Mouse (Mus musculus): ENCODE results near the gene Rasl2-9. TPM values are rescaled to one million over a fixed set of nuclear protein-coding genes. Genes with fewer than 3 reads are reported as not detected.
"Not testable (repeated sequence)": the region's sequence is repeated elsewhere in the genome, so short reads cannot be mapped to it uniquely, and the experiment has no call there.

The Rasl2-9 gene
- total RNA-seq (2012; rRNA removed): 0.27 and 0.32 TPM in 2 replicates

DNA sequence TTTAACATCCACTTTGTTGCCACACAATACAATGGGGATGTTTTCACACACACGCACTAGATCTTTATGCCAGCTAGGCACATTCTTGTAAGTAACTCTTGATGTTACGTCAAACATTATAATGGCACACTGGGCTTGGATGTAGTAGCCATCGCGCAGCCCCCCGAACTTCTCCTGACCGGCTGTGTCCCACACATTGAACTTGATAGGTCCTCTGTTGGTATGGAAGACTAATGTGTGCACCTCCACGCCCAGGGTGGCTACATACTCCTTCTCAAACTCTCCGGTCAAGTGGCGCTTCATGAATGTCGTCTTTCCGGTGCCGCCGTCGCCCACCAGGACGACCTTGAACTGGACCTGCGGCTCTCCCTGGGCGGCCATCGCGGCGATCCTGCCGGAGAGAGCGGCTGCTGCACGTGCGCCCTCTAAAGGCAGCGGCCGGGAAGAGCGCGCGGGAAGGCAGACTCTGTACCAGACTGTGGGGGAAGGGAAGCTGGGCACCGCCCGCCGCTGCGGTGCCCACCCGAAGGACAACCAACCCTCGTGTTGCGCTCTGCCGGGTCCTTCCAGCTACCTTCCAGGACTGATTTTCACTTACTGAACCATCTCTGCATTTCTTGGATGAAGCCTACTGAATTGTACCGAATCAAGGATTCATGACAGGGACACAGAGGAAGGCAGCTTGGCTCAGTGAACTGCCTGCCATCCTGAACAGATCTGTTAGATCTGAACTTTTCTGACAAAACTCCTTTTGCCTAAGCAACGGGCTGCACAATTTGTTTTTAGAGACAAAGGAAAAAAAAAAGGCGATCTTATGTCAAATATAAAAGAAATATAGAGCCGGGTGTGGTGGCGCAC lies at the start of gene Rasl2-9:
Gene Rasl2-9, minus strand, starts transcription at position 402 of the 858 bp plus-strand sequence.
- H3K4me1 ChIP-seq (ENCODE audit: control insufficient read depth in 2 of 2, insufficient read depth in 2 of 2, low read length in 2 of 2, poor library complexity in 1 of 2): peaks cover 0 to 4% of the 10 kb centered on the region in 2 experiments; a peak in 1 of 4 replicates
- H3K27ac ChIP-seq (ENCODE audit: insufficient read depth, low read depth, low read length, poor library complexity, severe bottlenecking): no peak within 1 kb of the TSS
- H3K9ac ChIP-seq (ENCODE audit: insufficient read depth, low read depth, low read length, poor library complexity, severe bottlenecking): peak within 1 kb of the TSS; percentile 40; the same call in 1 of the 2 replicates
- peak within 1 kb of the TSS; percentile 50 to 64 for H3K4me3 ChIP-seq (ENCODE audit: insufficient read depth in 1 of 2, low read depth in 1 of 2, low read length in 2 of 2, poor library complexity in 1 of 2, severe bottlenecking in 1 of 2)
- no peak for TF ChIP-seq CHD2 (IDR thresholded peaks at IDR 0.05; ENCODE audit: low read depth, low read length)
- TF ChIP-seq ZC3H11A (IDR thresholded peaks at IDR 0.05; ENCODE audit: borderline replicate concordance, low read depth, low read length): no peak
- no peak for TF ChIP-seq ZNF384 (IDR thresholded peaks at IDR 0.05; ENCODE audit: low read depth, low read length)
- no peak for TF ChIP-seq HCFC1 (IDR thresholded peaks at IDR 0.05; ENCODE audit: borderline replicate concordance, insufficient read depth, low read length)
- TF ChIP-seq MAFK (IDR thresholded peaks at IDR 0.05; ENCODE audit: insufficient read depth, low read depth, low read length): no peak
- DNase-seq (ENCODE audit: low read depth, low spot score): no peak
- in situ Hi-C loops (cut with MboI; ENCODE audit: low sequenced_read_pairs in 2 of 2, unreplicated experiment in 2 of 2): loop anchor here in 1 of 2 experiments (25.0 kb wide), 1 partner anchor 112 kb away; no protein-coding TSS in a partner anchor
- no peaks in the 10 kb centered on the region for H3K36me3 ChIP-seq (ENCODE audit: control insufficient read depth, insufficient read depth, low read length, poor library complexity, severe bottlenecking)
- no peaks in the 10 kb centered on the region for H3K9me3 ChIP-seq (ENCODE audit: control insufficient read depth, insufficient read depth, low read depth, low read length)

DNA sequence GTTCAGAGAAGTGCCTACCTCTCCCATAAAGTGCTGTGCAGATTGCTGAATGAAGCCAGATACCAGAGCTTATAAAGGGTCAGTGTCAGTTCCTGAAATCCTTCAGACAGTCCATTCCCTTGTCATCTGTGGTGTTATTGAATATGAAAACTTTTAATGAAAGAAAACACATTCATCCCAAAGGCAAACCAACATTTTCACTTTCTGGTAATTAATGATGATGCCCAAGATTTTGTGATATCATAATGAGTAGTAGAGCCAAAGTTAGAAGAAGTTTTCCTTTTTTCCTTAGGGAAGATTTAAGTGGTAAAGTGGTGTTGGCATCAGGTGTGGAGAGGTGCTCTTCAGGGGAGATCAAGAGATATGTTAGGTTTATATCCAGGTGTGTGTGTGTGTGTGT lies 23.8 kb upstream of the Rasl2-9 start, which contains the start of gene Vmn1r55:
Gene Vmn1r55, minus strand, starts transcription at position 101 of the 400 bp plus-strand sequence.
- not testable (repeated sequence) for H3K4me1 ChIP-seq (ENCODE audit: control insufficient read depth in 2 of 2, insufficient read depth in 2 of 2, low read length in 2 of 2, poor library complexity in 1 of 2); DNase-seq (ENCODE audit: low read depth, low spot score); H3K27ac ChIP-seq (ENCODE audit: insufficient read depth, low read depth, low read length, poor library complexity, severe bottlenecking); H3K4me3 ChIP-seq (ENCODE audit: insufficient read depth in 1 of 2, low read depth in 1 of 2, low read length in 2 of 2, poor library complexity in 1 of 2, severe bottlenecking in 1 of 2); H3K9ac ChIP-seq (ENCODE audit: insufficient read depth, low read depth, low read length, poor library complexity, severe bottlenecking); H3K36me3 ChIP-seq (ENCODE audit: control insufficient read depth, insufficient read depth, low read length, poor library complexity, severe bottlenecking); H3K9me3 ChIP-seq (ENCODE audit: control insufficient read depth, insufficient read depth, low read depth, low read length)
- in situ Hi-C loops (cut with MboI; ENCODE audit: low sequenced_read_pairs in 2 of 2, unreplicated experiment in 2 of 2): loop anchor here in 1 of 2 experiments (25.0 kb wide), 1 partner anchor 88 kb away; no protein-coding TSS in a partner anchor

DNA sequence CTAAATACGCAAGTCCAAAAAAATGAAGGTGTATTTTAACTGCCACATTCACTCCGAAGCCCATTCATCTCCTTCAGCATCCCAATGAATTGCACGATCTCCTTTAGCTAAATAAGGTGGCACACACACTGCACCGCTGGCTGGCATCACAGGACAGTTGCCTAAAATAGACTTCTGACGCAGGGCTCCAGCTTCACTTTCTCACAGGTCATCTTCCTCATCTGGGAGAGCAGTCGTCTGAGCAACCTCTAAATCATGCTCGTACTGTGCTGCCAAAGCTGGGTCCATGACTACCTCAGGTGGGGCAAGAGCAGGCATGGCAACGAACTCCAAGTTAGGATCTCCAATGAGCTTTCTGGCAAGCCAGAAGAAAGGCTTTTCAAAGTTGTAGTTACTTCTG lies 672 bp downstream of the Rasl2-9 start:
- Histone ChIP-seq H3K9ac (ENCODE audit: insufficient read depth, low read depth, low read length, poor library complexity, severe bottlenecking) (no peak overlapping the region), H3K27ac (ENCODE audit: insufficient read depth, low read depth, low read length, poor library complexity, severe bottlenecking) (no peak overlapping the region), H3K4me1 (ENCODE audit: control insufficient read depth in 2 of 2, insufficient read depth in 2 of 2, low read length in 2 of 2, poor library complexity in 1 of 2) (peaks cover 0 to 4% of the 10 kb centered on the region in 2 experiments; a peak in 1 of 4 replicates), H3K36me3 (ENCODE audit: control insufficient read depth, insufficient read depth, low read length, poor library complexity, severe bottlenecking) (no peaks in the 10 kb centered on the region), H3K9me3 (ENCODE audit: control insufficient read depth, insufficient read depth, low read depth, low read length) (no peaks in the 10 kb centered on the region), H3K4me3 (ENCODE audit: insufficient read depth in 1 of 2, low read depth in 1 of 2, low read length in 2 of 2, poor library complexity in 1 of 2, severe bottlenecking in 1 of 2) (no peak overlapping the region)
- no peak for TF ChIP-seq ZNF384 (IDR thresholded peaks at IDR 0.05; ENCODE audit: low read depth, low read length)
- TF ChIP-seq CHD2 (IDR thresholded peaks at IDR 0.05; ENCODE audit: low read depth, low read length): no peak
- TF ChIP-seq MAFK (IDR thresholded peaks at IDR 0.05; ENCODE audit: insufficient read depth, low read depth, low read length): no peak
- no peak for TF ChIP-seq HCFC1 (IDR thresholded peaks at IDR 0.05; ENCODE audit: borderline replicate concordance, insufficient read depth, low read length)
- TF ChIP-seq ZC3H11A (IDR thresholded peaks at IDR 0.05; ENCODE audit: borderline replicate concordance, low read depth, low read length): no peak
- DNase-seq (ENCODE audit: low read depth, low spot score): no peak
- in situ Hi-C loops (cut with MboI; ENCODE audit: low sequenced_read_pairs in 2 of 2, unreplicated experiment in 2 of 2): loop anchor here in 1 of 2 experiments (25.0 kb wide), 1 partner anchor 112 kb away; no protein-coding TSS in a partner anchor

DNA sequence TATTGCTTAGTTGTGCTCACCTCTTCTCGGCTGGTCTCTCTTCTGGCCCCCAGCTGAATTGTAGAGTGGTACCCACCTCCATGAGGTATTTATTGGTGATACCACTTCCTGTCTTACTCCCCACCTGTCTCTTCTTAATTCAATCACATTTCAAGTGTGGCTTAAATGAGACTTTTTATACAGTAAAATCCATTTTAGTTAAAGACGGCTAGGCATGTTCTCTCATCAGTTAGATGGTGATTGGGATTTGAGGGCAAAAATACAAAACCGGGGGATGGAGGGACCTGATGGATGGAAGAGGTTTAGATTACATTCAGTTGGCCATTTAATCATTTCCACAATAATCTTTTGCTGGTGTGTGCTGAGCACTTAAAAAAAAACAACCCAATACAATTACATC lies 8.9 kb downstream of the Rasl2-9 start, which contains the start of gene Rfpl4:
Gene Rfpl4, minus strand, starts transcription at position 101 of the 400 bp plus-strand sequence.
- Histone ChIP-seq H3K27ac (ENCODE audit: insufficient read depth, low read depth, low read length, poor library complexity, severe bottlenecking) (no peak within 1 kb of the TSS), H3K4me1 (ENCODE audit: control insufficient read depth in 2 of 2, insufficient read depth in 2 of 2, low read length in 2 of 2, poor library complexity in 1 of 2) (peaks cover 0 to 2% of the 10 kb centered on the region in 2 experiments; a peak in 1 of 4 replicates), H3K9me3 (ENCODE audit: control insufficient read depth, insufficient read depth, low read depth, low read length) (no peaks in the 10 kb centered on the region), H3K9ac (ENCODE audit: insufficient read depth, low read depth, low read length, poor library complexity, severe bottlenecking) (no peak within 1 kb of the TSS), H3K4me3 (ENCODE audit: insufficient read depth in 1 of 2, low read depth in 1 of 2, low read length in 2 of 2, poor library complexity in 1 of 2, severe bottlenecking in 1 of 2) (no peak within 1 kb of the TSS), H3K36me3 (ENCODE audit: control insufficient read depth, insufficient read depth, low read length, poor library complexity, severe bottlenecking) (no peaks in the 10 kb centered on the region)
- DNase-seq (ENCODE audit: low read depth, low spot score): no peak
- in situ Hi-C loops (cut with MboI; ENCODE audit: low sequenced_read_pairs in 2 of 2, unreplicated experiment in 2 of 2): no loop called here
- TF ChIP-seq MAFK (IDR thresholded peaks at IDR 0.05; ENCODE audit: insufficient read depth, low read depth, low read length) (no peak), HCFC1 (IDR thresholded peaks at IDR 0.05; ENCODE audit: borderline replicate concordance, insufficient read depth, low read length) (no peak), ZC3H11A (IDR thresholded peaks at IDR 0.05; ENCODE audit: borderline replicate concordance, low read depth, low read length) (no peak), CHD2 (IDR thresholded peaks at IDR 0.05; ENCODE audit: low read depth, low read length) (no peak), ZNF384 (IDR thresholded peaks at IDR 0.05; ENCODE audit: low read depth, low read length) (no peak)

All from ES-E14 (cell line).